Mouse (Mus musculus) C2C12 (cell line): ENCODE data around the gene 4930518I15Rik.
"Not testable (repeated sequence)": the region's sequence is repeated elsewhere in the genome, so short reads cannot be mapped to it uniquely, and the experiment has no call there.

Experiments used
- CTCF ChIP-seq: IDR thresholded peaks from one replicate; pipeline ENCODE4 v1.5.1; 2011; ENCODE audit not compliant: control insufficient read depth, insufficient read depth, insufficient read length
- MAX ChIP-seq: IDR thresholded peaks from one replicate; pipeline ENCODE4 v1.6.1; 2011; ENCODE audit warnings: mild to moderate bottlenecking, control low read depth
- MYOD1 ChIP-seq: IDR thresholded peaks from one replicate; pipeline ENCODE4 v1.6.1; 2011; ENCODE audit warnings: low read depth; ENCODE audit not compliant: control insufficient read depth, insufficient read length
- MYOG ChIP-seq: IDR thresholded peaks from one replicate; pipeline ENCODE4 v1.6.1; 2011; ENCODE audit not compliant: control insufficient read depth, insufficient read length; ENCODE audit errors: extremely low read depth

- not testable (repeated sequence) for TF ChIP-seq CTCF, MYOD1, MYOG, MAX
These were observed 32.6 kb downstream of the 4930518I15Rik start for GRCm38 (mm10) chr2:156825128-156825527.
